Mouse (Mus musculus): ENCODE measurements around the gene Heatr6. TPM values are rescaled to one million over a fixed set of nuclear protein-coding genes. Genes with fewer than 3 reads are reported as not detected.
A peak's percentile ranks its signal among the peaks of the same experiment; 100 is the strongest.

Heatr6 gene
- polyA plus RNA-seq, 1 experiment from 2014 or later, result 8.2 TPM

GRCm38 (mm10) chr11:83734215-83734614 lies 19.3 kb upstream of the Heatr6 start:
- DNase-seq (no peak), ATAC-seq (ENCODE audit: low read depth) (no peak)
- H3K9ac ChIP-seq, result no peak overlapping the region
- no peaks in the 10 kb centered on the region for H3K4me1 ChIP-seq (replicated peaks)
- no peaks in the 10 kb centered on the region for H3K9me3 ChIP-seq (replicated peaks)
- no peaks in the 10 kb centered on the region for H3K36me3 ChIP-seq
- no peak overlapping the region for H3K4me2 ChIP-seq
- H3K27ac ChIP-seq, result no peak overlapping the region
- H3K4me3 ChIP-seq (replicated peaks), result no peak overlapping the region
- no peaks in the 10 kb centered on the region for H3K27me3 ChIP-seq
- WGBS (ENCODE audit: insufficient replicate concordance), result 44% methylated on average over 1 of the region's 1 CpGs

GRCm38 (mm10) chr11:83735881-83736280 lies 17.6 kb upstream of the Heatr6 start:
- Histone ChIP-seq H3K27me3 (0 out of 2 replicates have a peak, but pooled peaks cover 5% of the 10 kb centered on the region), H3K9ac (no peak overlapping the region), H3K4me1 (replicated peaks) (no peaks in the 10 kb centered on the region), H3K4me3 (replicated peaks) (no peak overlapping the region), H3K27ac (no peak overlapping the region), H3K9me3 (replicated peaks) (no peaks in the 10 kb centered on the region), H3K36me3 (no peaks in the 10 kb centered on the region), H3K4me2 (no peak overlapping the region)
- DNase-seq (no peak), ATAC-seq (ENCODE audit: low read depth) (no peak)
- 36% methylated on average over 2 of the region's 2 CpGs for WGBS (ENCODE audit: insufficient replicate concordance)

GRCm38 (mm10) chr11:83737109-83737558 lies 16.4 kb upstream of the Heatr6 start:
- Histone ChIP-seq H3K27ac (no peak overlapping the region), H3K4me3 (replicated peaks) (no peak overlapping the region), H3K36me3 (no peaks in the 10 kb centered on the region), H3K9ac (no peak overlapping the region), H3K9me3 (replicated peaks) (no peaks in the 10 kb centered on the region), H3K4me1 (replicated peaks) (no peaks in the 10 kb centered on the region), H3K4me2 (no peak overlapping the region), H3K27me3 (0 out of 2 replicates have a peak, but pooled peaks cover 5% of the 10 kb centered on the region)
- DNase-seq (no peak), ATAC-seq (ENCODE audit: low read depth) (no peak)
- 44% methylated on average over 3 of the region's 3 CpGs for WGBS (ENCODE audit: insufficient replicate concordance)

GRCm38 (mm10) chr11:83739241-83739640 lies 14.3 kb upstream of the Heatr6 start:
- H3K4me3 ChIP-seq (replicated peaks), result no peak overlapping the region
- 21% methylated on average over 5 of the region's 5 CpGs for WGBS (ENCODE audit: insufficient replicate concordance)
- no peak overlapping the region for H3K4me2 ChIP-seq
- no peak overlapping the region for H3K27ac ChIP-seq
- no peaks in the 10 kb centered on the region for H3K9me3 ChIP-seq (replicated peaks)
- DNase-seq (no peak), ATAC-seq (ENCODE audit: low read depth) (no peak)
- H3K9ac ChIP-seq, result no peak overlapping the region
- no peaks in the 10 kb centered on the region for H3K4me1 ChIP-seq (replicated peaks)
- 0 out of 2 replicates have a peak, but pooled peaks cover 6% of the 10 kb centered on the region for H3K27me3 ChIP-seq
- no peaks in the 10 kb centered on the region for H3K36me3 ChIP-seq

- 0 out of 2 replicates have a peak, but pooled peaks cover 9% of the 10 kb centered on the region for H3K27me3 ChIP-seq
- no peak overlapping the region for H3K9ac ChIP-seq
- H3K4me3 ChIP-seq (replicated peaks), result no peak overlapping the region
- ATAC-seq (ENCODE audit: low read depth) (no peak), DNase-seq (no peak)
- no peak overlapping the region for H3K27ac ChIP-seq
- WGBS (ENCODE audit: insufficient replicate concordance), result 58% methylated on average over 4 of the region's 4 CpGs
- no peaks in the 10 kb centered on the region for H3K9me3 ChIP-seq (replicated peaks)
- no peak overlapping the region for H3K4me2 ChIP-seq
- no peaks in the 10 kb centered on the region for H3K36me3 ChIP-seq
- H3K4me1 ChIP-seq (replicated peaks), result no peaks in the 10 kb centered on the region
Observed at GRCm38 (mm10) chr11:83740443-83740991, 13.0 kb upstream of the Heatr6 start.

GRCm38 (mm10) chr11:83741841-83742240 lies 11.7 kb upstream of the Heatr6 start:
- ATAC-seq (ENCODE audit: low read depth) (peak; percentile 53), DNase-seq (no peak)
- Histone ChIP-seq H3K4me2 (no peak overlapping the region), H3K4me3 (replicated peaks) (no peak overlapping the region), H3K36me3 (no peaks in the 10 kb centered on the region), H3K4me1 (replicated peaks) (no peaks in the 10 kb centered on the region), H3K9me3 (replicated peaks) (no peaks in the 10 kb centered on the region), H3K27me3 (0 out of 2 replicates have a peak, but pooled peaks cover 9% of the 10 kb centered on the region), H3K27ac (no peak overlapping the region), H3K9ac (no peak overlapping the region)
- WGBS (ENCODE audit: insufficient replicate concordance), result 52% methylated on average over 5 of the region's 5 CpGs

- DNase-seq (no peak), ATAC-seq (ENCODE audit: low read depth) (no peak)
- no peaks in the 10 kb centered on the region for H3K9me3 ChIP-seq (replicated peaks)
- H3K4me2 ChIP-seq, result no peak overlapping the region
- no peaks in the 10 kb centered on the region for H3K36me3 ChIP-seq
- WGBS (ENCODE audit: insufficient replicate concordance), result 52% methylated on average over 9 of the region's 9 CpGs
- H3K4me1 ChIP-seq (replicated peaks), result no peaks in the 10 kb centered on the region
- H3K4me3 ChIP-seq (replicated peaks), result no peak overlapping the region
- H3K27me3 ChIP-seq, result 0 out of 2 replicates have a peak, but pooled peaks cover 13% of the 10 kb centered on the region
- H3K9ac ChIP-seq, result no peak overlapping the region
- H3K27ac ChIP-seq, result no peak overlapping the region
Observed at GRCm38 (mm10) chr11:83742731-83743355, 10.7 kb upstream of the Heatr6 start.

GRCm38 (mm10) chr11:83743525-83743924 lies 10.0 kb upstream of the Heatr6 start:
- Histone ChIP-seq H3K27ac (no peak overlapping the region), H3K9ac (no peak overlapping the region), H3K36me3 (no peaks in the 10 kb centered on the region), H3K4me3 (replicated peaks) (no peak overlapping the region), H3K27me3 (0 out of 2 replicates have a peak, but pooled peaks cover 18% of the 10 kb centered on the region), H3K9me3 (replicated peaks) (no peaks in the 10 kb centered on the region), H3K4me1 (replicated peaks) (no peaks in the 10 kb centered on the region), H3K4me2 (no peak overlapping the region)
- WGBS (ENCODE audit: insufficient replicate concordance), result 58% methylated on average over 3 of the region's 3 CpGs
- DNase-seq, result no peak
- no peak for ATAC-seq (ENCODE audit: low read depth)

- 38% methylated on average over 4 of the region's 4 CpGs for WGBS (ENCODE audit: insufficient replicate concordance)
Observed at GRCm38 (mm10) chr11:83746152-83746551, 7.3 kb upstream of the Heatr6 start.

GRCm38 (mm10) chr11:83746681-83747080 lies 6.8 kb upstream of the Heatr6 start, which contains the start of gene Wfdc21:
Gene Wfdc21 (plus strand): TSS chr11:83746940.
- Histone ChIP-seq H3K9ac (no peak within 1 kb of the TSS), H3K9me3 (replicated peaks) (no peaks in the 10 kb centered on the region), H3K27me3 (0 out of 2 replicates have a peak, but pooled peaks cover 16% of the 10 kb centered on the region), H3K36me3 (no peaks in the 10 kb centered on the region), H3K4me1 (replicated peaks) (no peaks in the 10 kb centered on the region), H3K4me3 (replicated peaks) (no peak within 1 kb of the TSS), H3K4me2 (no peak within 1 kb of the TSS), H3K27ac (no peak within 1 kb of the TSS)
- DNase-seq, result no peak
- 61% methylated on average over 5 of the region's 5 CpGs for WGBS (ENCODE audit: insufficient replicate concordance)
- no peak for ATAC-seq (ENCODE audit: low read depth)

More at GRCm38 (mm10) chr11:83746152-83746551, 7.3 kb upstream of the Heatr6 start:
- Histone ChIP-seq H3K36me3 (no peaks in the 10 kb centered on the region), H3K4me1 (replicated peaks) (no peaks in the 10 kb centered on the region), H3K9ac (no peak overlapping the region), H3K27me3 (0 out of 2 replicates have a peak, but pooled peaks cover 13% of the 10 kb centered on the region), H3K27ac (no peak overlapping the region), H3K4me3 (replicated peaks) (no peak overlapping the region), H3K9me3 (replicated peaks) (no peaks in the 10 kb centered on the region), H3K4me2 (no peak overlapping the region)
- DNase-seq (no peak), ATAC-seq (ENCODE audit: low read depth) (no peak)

GRCm38 (mm10) chr11:83747376-83748265 lies 5.9 kb upstream of the Heatr6 start:
- 36% methylated on average over 6 of the region's 6 CpGs for WGBS (ENCODE audit: insufficient replicate concordance)
- no peak overlapping the region for H3K9ac ChIP-seq
- DNase-seq (no peak), ATAC-seq (ENCODE audit: low read depth) (no peak)
- no peak overlapping the region for H3K4me2 ChIP-seq
- H3K27ac ChIP-seq, result no peak overlapping the region
- no peaks in the 10 kb centered on the region for H3K9me3 ChIP-seq (replicated peaks)
- no peaks in the 10 kb centered on the region for H3K4me1 ChIP-seq (replicated peaks)
- no peaks in the 10 kb centered on the region for H3K36me3 ChIP-seq
- H3K27me3 ChIP-seq, result 0 out of 2 replicates have a peak, but pooled peaks cover 20% of the 10 kb centered on the region
- no peak overlapping the region for H3K4me3 ChIP-seq (replicated peaks)
